Mouse (Mus musculus) layer of hippocampus, adult 2 months (tissue): ENCODE measurements around the gene Fam193a. TPM values are rescaled to one million over a fixed set of nuclear protein-coding genes. Genes with fewer than 3 reads are reported as not detected.

Experiments used
- DNase-seq, 2 experiments: peaks; one replicate each; pipeline ENCODE4 v3.0.0; 2022; ENCODE audit warnings: low spot score in 2 of 2
- H3K27ac ChIP-seq: fragments of 200-600 bp; 2 replicates; pipeline ENCODE4 v1.8.1; 2022
- H3K4me3 ChIP-seq: fragments of 200-600 bp; 2 replicates; pipeline ENCODE4 v1.8.1; 2022; ENCODE audit warnings: mild to moderate bottlenecking
- CTCF ChIP-seq: fragments of 200-600 bp; conservative IDR thresholded peaks from 2 replicates; pipeline ENCODE4 v1.8.1; 2022; ENCODE audit warnings: antibody characterized with exemption, mild to moderate bottlenecking, moderate library complexity
- total RNA-seq, 2 experiments: library from RNA; stranded (reverse); gene quantifications; 2 replicates each; pipeline ENCODE4 v1.2.3; 2021

The Fam193a gene
- total RNA-seq, 2 experiments from 2014 or later = 42.6 to 46.4 TPM

GRCm38 (mm10) chr5:34534776-34535581 is 165.2 kb downstream of the Fam193a start:
- Histone ChIP-seq H3K4me3 (no peak overlapping the region), H3K27ac (peak overlapping the region; percentile 55; the same call in 1 of the 2 replicates)
- DNase-seq = no peak
- TF ChIP-seq CTCF = no peak

GRCm38 (mm10) chr5:34535831-34536230 is 166.1 kb downstream of the Fam193a start:
- H3K4me3 ChIP-seq = no peak overlapping the region
- TF ChIP-seq CTCF = no peak
- no peak for DNase-seq
- H3K27ac ChIP-seq = no peak overlapping the region

Other genes starting within 250 kb of the Fam193a start
- gene Poln, start 200.5 kb upstream of the Fam193a start, total RNA-seq = 1 to 10 TPM in 1 of 2 experiments, under 1 TPM in 1; 0.61 to 1.0 TPM
- 1 to 10 TPM; 6.4 to 7.3 TPM for gene Haus3, start 200.4 kb upstream of the Fam193a start, total RNA-seq
- 10 to 100 TPM; 84.9 to 94.7 TPM for gene Mxd4, start 182.2 kb upstream of the Fam193a start, total RNA-seq
- gene Zfyve28, start 81.5 kb upstream of the Fam193a start, total RNA-seq = 10 to 100 TPM; 35.0 to 35.8 TPM
- gene Cfap99, start 81.3 kb upstream of the Fam193a start, total RNA-seq = under 1 TPM; 0.22 to 0.56 TPM
- gene Rnf4, start 33.6 kb upstream of the Fam193a start, total RNA-seq = 10 to 100 TPM; 80.5 to 81.0 TPM
- 10 to 100 TPM; 29.9 to 30.9 TPM for gene Tnip2, start 144.1 kb downstream of the Fam193a start, total RNA-seq
- 1 to 10 TPM; 3.3 to 6.6 TPM for gene Sh3bp2, start 155.9 kb downstream of the Fam193a start, total RNA-seq
- 100 to 1,000 TPM; 444 to 448 TPM for gene Add1, start 203.7 kb downstream of the Fam193a start, total RNA-seq